Mouse (Mus musculus): ENCODE measurements around the gene Psg16.
"Not testable (repeated sequence)": the region's sequence is repeated elsewhere in the genome, so short reads cannot be mapped to it uniquely, and the experiment has no call there.

DNA sequence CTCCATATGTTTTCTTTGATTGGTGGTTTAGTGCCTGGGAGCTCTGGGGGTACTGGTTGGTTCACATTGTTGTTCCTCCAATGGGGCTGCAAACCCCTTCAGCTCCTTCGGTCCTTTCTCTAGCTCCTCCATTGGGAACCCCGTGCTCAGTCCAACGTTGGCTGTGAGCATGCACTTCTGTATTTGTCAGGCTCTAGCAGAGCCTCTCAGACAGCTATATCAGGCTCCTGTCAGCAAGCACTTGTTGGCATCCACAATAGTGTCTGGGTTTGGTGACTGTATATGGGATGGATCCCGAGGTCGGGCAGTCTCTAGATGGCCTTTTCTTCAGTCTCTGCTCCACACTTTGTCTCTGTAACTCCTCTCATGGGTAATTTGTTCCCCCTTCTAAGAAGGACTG is 6.2 kb upstream of the Psg16 start:
- TF ChIP-seq CTCF (conservative IDR thresholded peaks at IDR 0.05 in 1 of 2, IDR thresholded peaks at IDR 0.05 in 1 of 2; ENCODE audit: low read depth in 2 of 2, low read length in 2 of 2); SIN3A (IDR thresholded peaks at IDR 0.05; ENCODE audit: low read length); E2F4 (IDR thresholded peaks at IDR 0.05; ENCODE audit: insufficient replicate concordance, low read depth, low read length); POLR2AphosphoS2 (IDR thresholded peaks at IDR 0.05; ENCODE audit: low read depth, low read length); POLR2A (IDR thresholded peaks at IDR 0.05; ENCODE audit: low read depth, low read length); EP300 (IDR thresholded peaks at IDR 0.05; ENCODE audit: low read length); MAFK (IDR thresholded peaks at IDR 0.05; ENCODE audit: insufficient replicate concordance, low read length); CHD2 (IDR thresholded peaks at IDR 0.05; ENCODE audit: low read length); SMC3 (IDR thresholded peaks at IDR 0.05; ENCODE audit: low read depth, low read length); GABPA (IDR thresholded peaks at IDR 0.05; ENCODE audit: insufficient replicate concordance, low read depth, low read length); RCOR1 (conservative IDR thresholded peaks at IDR 0.05; ENCODE audit: low read depth, low read length); ETS1 (conservative IDR thresholded peaks at IDR 0.05; ENCODE audit: low read depth, low read length); CHD1 (IDR thresholded peaks at IDR 0.05; ENCODE audit: low read depth, low read length); USF2 (conservative IDR thresholded peaks at IDR 0.05; ENCODE audit: low read depth, low read length): not testable (repeated sequence)
